Mouse (Mus musculus) cortical plate, adult 2 months (tissue): ENCODE measurements around the gene Lrch4.

Source experiments
- CTCF ChIP-seq: fragments of 200-500 bp; IDR thresholded peaks from 2 replicates; pipeline ENCODE4 v1.5.1; 2011; ENCODE audit warnings: mild to moderate bottlenecking, control low read depth, low read length; ENCODE audit not compliant: insufficient read depth; ENCODE audit errors: extremely low read depth
- POLR2A ChIP-seq: fragments of 200-500 bp; IDR thresholded peaks from 2 replicates; pipeline ENCODE4 v1.6.1; 2011; ENCODE audit warnings: mild to moderate bottlenecking, low read length, control low read depth; ENCODE audit not compliant: insufficient read depth; ENCODE audit errors: extremely low read depth

DNA sequence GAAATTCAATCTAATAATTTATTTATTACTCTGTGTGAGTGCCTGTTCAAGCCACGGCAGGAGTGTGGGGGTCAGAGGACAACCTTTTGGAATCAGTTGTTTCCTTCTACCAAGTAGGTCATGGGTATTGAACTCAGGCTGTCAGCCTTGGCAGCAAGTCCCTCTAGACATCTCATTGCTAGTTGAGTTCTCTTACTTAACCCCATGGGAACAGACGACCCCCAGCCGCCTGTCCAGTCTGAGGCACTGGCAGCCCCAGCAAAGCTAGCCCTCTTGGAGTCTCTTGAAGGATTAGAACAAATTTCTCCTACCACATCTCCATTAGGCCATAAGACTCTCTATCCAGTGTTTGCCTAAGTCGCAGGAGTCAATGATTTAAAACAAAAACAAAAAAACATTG lies 50.8 kb downstream of the Lrch4 start:
- no peak for TF ChIP-seq CTCF
- TF ChIP-seq POLR2A, result no peak
